Mouse (Mus musculus) CD4-positive, CD25-positive, alpha-beta regulatory T cell (primary cell): ENCODE data around the gene Ice2. TPM values are rescaled to one million over a fixed set of nuclear protein-coding genes. Genes with fewer than 3 reads are reported as not detected.

Experiments
- polyA plus RNA-seq: library from polyadenylated mRNA; unstranded; fragments of 100-300 nt; shearing (Covaris generic); gene quantifications from one replicate; pipeline ENCODE4 v1.2.1, GENCODE M21; 2017

The Ice2 gene
- polyA plus RNA-seq: 30.9 TPM

DNA sequence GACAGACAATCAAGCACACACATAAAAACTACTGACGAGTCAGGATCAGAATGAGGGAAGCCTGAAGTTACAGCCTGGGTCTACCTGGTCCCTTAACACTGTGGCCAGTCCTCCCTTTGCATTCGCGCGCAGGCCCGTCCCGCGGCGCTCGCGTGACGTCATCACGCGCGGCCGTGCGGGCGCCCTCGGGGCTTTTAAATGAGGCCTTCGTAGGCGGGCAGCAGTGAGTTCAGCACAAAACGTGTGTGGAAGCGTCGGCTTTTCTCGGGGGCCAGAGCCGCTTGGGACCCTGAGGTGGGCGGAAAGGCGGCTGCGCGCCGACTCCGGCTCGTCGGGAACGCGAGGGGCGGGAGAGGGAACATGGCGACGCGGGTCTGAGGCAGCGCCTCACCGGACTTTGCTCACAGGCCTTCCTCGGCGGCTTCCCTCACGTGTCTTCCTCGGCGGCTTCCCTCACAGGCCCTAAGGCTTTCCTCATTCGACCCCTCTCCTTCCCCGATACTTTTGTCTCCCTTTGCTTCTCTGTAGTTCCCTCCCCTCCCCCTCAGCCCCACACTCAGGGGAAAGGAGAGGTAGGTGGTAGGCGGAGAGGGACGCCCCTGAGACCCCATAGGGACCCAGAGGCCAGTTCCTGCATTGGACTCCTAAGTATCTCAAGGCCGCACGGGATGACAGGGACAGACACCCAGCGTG is at the start of gene Ice2:
Gene Ice2, plus strand, starts transcription at position 147 of the 693 bp plus-strand sequence.

DNA sequence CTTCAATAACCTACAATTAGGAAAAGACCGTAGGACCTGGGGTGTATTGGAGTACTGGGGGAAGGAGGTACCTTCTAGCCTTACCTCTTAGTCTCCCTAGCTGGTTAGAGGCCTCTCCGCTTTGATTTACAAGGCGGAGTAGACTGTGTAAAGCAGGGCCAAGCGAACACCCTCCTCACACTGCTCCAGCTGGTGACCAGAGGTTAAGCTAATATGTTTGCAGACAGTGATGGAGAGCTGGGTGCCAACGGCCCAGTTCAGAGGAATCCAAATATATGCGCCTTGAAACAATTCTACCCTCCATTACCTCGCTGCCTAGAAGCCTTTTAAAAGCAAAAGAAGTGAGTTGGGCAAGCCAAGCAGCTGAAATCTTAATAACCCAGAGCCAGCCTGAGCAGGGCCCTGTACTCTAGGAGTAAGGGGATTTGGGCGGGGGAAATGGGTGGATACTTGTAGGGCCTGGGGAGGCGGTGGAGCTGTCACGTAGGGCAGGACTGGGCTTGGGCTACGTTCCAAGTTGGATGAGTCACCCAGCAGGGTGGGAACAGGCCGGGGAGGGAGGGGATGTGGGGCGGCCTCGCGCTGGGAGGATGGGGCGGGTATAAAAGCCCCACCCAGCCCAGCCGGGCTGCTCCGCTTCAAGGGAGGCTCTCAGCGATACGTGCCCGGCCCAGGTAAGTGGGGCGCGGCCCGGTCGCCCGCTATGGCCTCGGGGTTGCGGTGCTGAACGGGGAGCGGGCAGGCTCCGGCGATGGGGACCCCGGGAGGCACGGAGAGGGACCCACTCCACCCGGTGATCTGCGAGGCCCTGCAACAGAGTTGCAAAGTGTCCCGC is 55.6 kb downstream of the Ice2 start, which contains the start of gene Anxa2:
Gene Anxa2, plus strand, starts transcription at position 555 of the 835 bp plus-strand sequence.

Other genes starting within 250 kb of the Ice2 start
- 58.0 TPM for gene Anxa2, start 55.7 kb downstream of the Ice2 start, polyA plus RNA-seq